Mouse (Mus musculus) brain, embryonic 14.5 days (tissue): Measurements from ENCODE around the gene Clk2. TPM values are rescaled to one million over a fixed set of nuclear protein-coding genes. Genes with fewer than 3 reads are reported as not detected.

Experiments
- DNase-seq: peaks from one replicate; pipeline ENCODE4 v3.0.0-alpha.2; 2011; ENCODE audit warnings: low read depth
- CTCF ChIP-seq: fragments of 200-500 bp; IDR thresholded peaks from 2 replicates; pipeline ENCODE4 v1.5.1; 2012; ENCODE audit warnings: inconsistent platforms, mild to moderate bottlenecking, moderate library complexity, borderline replicate concordance; ENCODE audit not compliant: insufficient read depth, insufficient read length; ENCODE audit errors: extremely low read depth
- POLR2A ChIP-seq: fragments of 200-500 bp; IDR thresholded peaks from 2 replicates; pipeline ENCODE4 v1.6.1; 2012; ENCODE audit warnings: mild to moderate bottlenecking, inconsistent platforms, borderline replicate concordance; ENCODE audit not compliant: poor library complexity, insufficient read depth, insufficient read length, severe bottlenecking; ENCODE audit errors: extremely low read depth
- polyA plus RNA-seq: library from polyadenylated mRNA; depleted of rRNA; stranded (reverse); fragments of >200 nt; gene quantifications from 2 replicates; pipeline ENCODE4 v1.2.3, GENCODE M21; 2012

The Clk2 gene
- polyA plus RNA-seq, 1 experiment = 103 TPM

- DNase-seq = no peak
- TF ChIP-seq POLR2A = no peak
Observed at GRCm38 (mm10) chr3:89181749-89182500, 17.3 kb downstream of the Clk2 start.

GRCm38 (mm10) chr3:89182531-89183057, 18.0 kb downstream of the Clk2 start:
- TF ChIP-seq CTCF (no peak), POLR2A (no peak)
- DNase-seq = no peak

- peak; percentile 75; the same call in 1 of the 2 replicates for TF ChIP-seq POLR2A
- TF ChIP-seq CTCF = no peak
Observed at GRCm38 (mm10) chr3:89183058-89183958, 18.7 kb downstream of the Clk2 start, which contains the start of gene Fam189b. TSS of gene Fam189b (plus strand) at chr3:89183143.

GRCm38 (mm10) chr3:89183959-89184315, 19.3 kb downstream of the Clk2 start:
- TF ChIP-seq CTCF (no peak), POLR2A (no peak)
- DNase-seq = peak; percentile 27

More at GRCm38 (mm10) chr3:89183058-89183958, 18.7 kb downstream of the Clk2 start, which contains the start of gene Fam189b:
- peak; percentile 97 for DNase-seq

- TF ChIP-seq POLR2A (no peak), CTCF (no peak)
- DNase-seq = no peak
Observed at GRCm38 (mm10) chr3:89187197-89187596, 22.6 kb downstream of the Clk2 start.

GRCm38 (mm10) chr3:89187690-89188477, 23.3 kb downstream of the Clk2 start:
- no peak for TF ChIP-seq CTCF
- TF ChIP-seq POLR2A = no peak
- DNase-seq = no peak

GRCm38 (mm10) chr3:89188478-89188875, 23.9 kb downstream of the Clk2 start:
- DNase-seq = no peak
- no peak for TF ChIP-seq POLR2A
- TF ChIP-seq CTCF = no peak

- TF ChIP-seq CTCF = no peak
- DNase-seq = no peak
Observed at GRCm38 (mm10) chr3:89190436-89190835, 25.8 kb downstream of the Clk2 start.

- DNase-seq = no peak
- TF ChIP-seq POLR2A (no peak), CTCF (no peak)
Observed at GRCm38 (mm10) chr3:89193351-89193750, 28.8 kb downstream of the Clk2 start.

GRCm38 (mm10) chr3:89193853-89194252, 29.3 kb downstream of the Clk2 start:
- no peak for DNase-seq
- TF ChIP-seq CTCF = peak; percentile 26; the same call in 1 of the 2 replicates
- no peak for TF ChIP-seq POLR2A
